Mouse (Mus musculus): ENCODE data around the gene Nme4.

GRCm38 (mm10) chr17:26119766-26120710 is 24.6 kb upstream of the Nme4 start:
- TF ChIP-seq CTCF (IDR thresholded peaks at IDR 0.05; ENCODE audit: extremely low read depth, insufficient read length, insufficient replicate concordance, low read depth, low read length) (peak; percentile 68), POLR2A (IDR thresholded peaks at IDR 0.05; ENCODE audit: low read depth, low read length) (no peak)

Measured in small intestine, adult 2 months (tissue).